Mouse (Mus musculus) E14TG2a.4 (cell line): ENCODE measurements around the gene Rab29.
A peak's percentile ranks its signal among the peaks of the same experiment; 100 is the strongest.

ENCODE experiments used
- H3K27me3 ChIP-seq: 2 replicates; pipeline ENCODE4 v1.6.1; 2014; ENCODE audit warnings: low read length, control low read depth; ENCODE audit not compliant: insufficient read depth
- H3K36me3 ChIP-seq: 2 replicates; pipeline ENCODE4 v1.6.1; 2014; ENCODE audit warnings: low read length, control low read depth; ENCODE audit not compliant: insufficient read depth
- H3K4me1 ChIP-seq: replicated peaks from 2 replicates; pipeline ENCODE4 v1.6.1; 2014; ENCODE audit warnings: low read depth, low read length, control low read depth
- H3K4me3 ChIP-seq: replicated peaks from 2 replicates; pipeline ENCODE4 v1.5.1; 2014; ENCODE audit warnings: mild to moderate bottlenecking, low read length
- H3K9me3 ChIP-seq: 2 replicates; pipeline ENCODE4 v1.6.1; 2014; ENCODE audit warnings: low read length, control low read depth
- CTCF ChIP-seq: conservative IDR thresholded peaks from 2 replicates; pipeline ENCODE4 v1.5.1; 2014; ENCODE audit warnings: low read length
- NANOG ChIP-seq: IDR thresholded peaks from 2 replicates; pipeline ENCODE4 v1.6.1; 2014; ENCODE audit warnings: borderline replicate concordance, low read length, mixed read lengths
- POU5F1 ChIP-seq: IDR thresholded peaks from 2 replicates; pipeline ENCODE4 v1.6.1; 2014; ENCODE audit warnings: low read length, borderline replicate concordance

The Rab29 gene

DNA sequence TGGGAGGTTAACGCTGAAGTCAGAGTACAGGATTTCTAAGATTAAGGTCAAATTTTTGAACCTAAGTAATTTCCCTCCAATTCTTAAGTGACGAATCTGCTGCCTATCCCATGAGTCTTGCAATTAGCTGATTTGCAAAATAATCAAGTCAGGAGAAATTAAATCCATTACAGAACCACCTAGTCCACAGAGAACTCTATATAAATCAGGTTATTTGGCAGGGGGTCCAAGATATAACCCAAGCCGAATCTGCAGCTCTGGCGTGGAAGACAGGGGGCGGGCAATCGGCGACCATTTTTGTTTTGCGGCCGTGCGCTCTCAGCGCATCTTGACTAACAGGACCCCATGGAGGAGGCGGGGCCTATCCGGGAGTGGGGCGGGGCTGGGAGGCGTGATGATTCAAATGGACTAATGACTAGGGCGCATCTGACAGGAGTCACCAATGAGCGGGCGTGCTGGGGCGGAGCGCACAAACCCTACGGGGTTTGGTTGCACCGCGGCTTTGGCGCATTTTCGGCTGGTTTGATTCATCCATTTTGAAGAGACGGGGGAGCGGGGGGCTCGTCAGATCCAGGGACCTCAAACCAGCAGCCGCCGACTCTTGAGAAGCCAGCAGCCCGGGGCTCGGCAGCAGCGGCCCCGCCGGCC, 43.1 kb downstream of the Rab29 start, which contains the start of gene Nucks1:
TSS of gene Nucks1 (plus strand) at position 534 of the 648 bp plus-strand sequence.
- H3K4me3 ChIP-seq = peak within 1 kb of the TSS; percentile 92
- H3K4me1 ChIP-seq = peaks cover 64% of the 10 kb centered on the region
- TF ChIP-seq POU5F1 = no peak
- TF ChIP-seq CTCF = no peak
- no peak for TF ChIP-seq NANOG
- H3K9me3 ChIP-seq = no peaks in the 10 kb centered on the region
- H3K27me3 ChIP-seq = no peaks in the 10 kb centered on the region
- peaks cover 20% of the 10 kb centered on the region for H3K36me3 ChIP-seq

DNA sequence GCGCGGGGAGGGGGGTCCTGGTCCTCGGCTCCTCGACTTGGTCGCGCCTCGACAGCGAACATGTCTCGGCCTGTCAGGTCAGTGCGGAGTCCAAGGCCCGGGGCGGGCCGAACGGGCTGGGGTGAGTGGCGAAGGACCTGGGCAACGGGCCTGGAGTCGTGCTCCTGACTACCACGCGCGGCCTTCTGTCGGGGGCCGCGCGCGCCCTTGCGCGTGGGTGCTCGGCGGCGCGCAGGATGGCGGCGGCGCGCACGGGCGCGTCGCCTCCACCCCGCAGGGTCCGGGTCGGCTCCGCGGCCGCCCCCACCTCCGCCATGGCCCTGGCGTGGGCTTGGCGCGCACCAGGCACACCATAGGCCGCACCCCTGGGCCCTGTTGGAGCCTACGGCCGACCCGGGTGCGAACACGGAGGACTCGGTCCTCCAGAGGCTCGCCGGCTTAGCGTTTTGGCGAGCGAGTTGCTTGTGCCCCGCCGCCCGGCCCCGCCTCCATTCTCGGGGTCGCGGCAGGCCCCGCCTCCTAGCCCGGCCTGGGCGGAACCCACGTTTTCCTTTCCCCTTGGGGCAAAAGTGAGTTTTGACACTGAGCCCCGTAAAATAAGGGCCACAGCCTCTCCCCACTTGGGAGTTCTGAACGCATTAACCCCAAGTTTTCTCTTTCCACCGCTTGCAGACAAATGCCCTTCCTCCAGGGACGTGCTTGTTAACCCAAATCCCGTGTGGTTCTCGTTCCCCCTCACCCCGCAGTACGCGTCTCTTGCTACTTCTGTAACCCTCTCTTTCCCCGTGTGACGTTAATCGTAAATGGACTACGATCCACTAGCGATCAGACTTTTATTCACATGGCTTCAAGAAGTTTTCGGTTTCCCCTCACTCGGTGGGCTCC, 43.9 kb downstream of the Rab29 start:
- H3K4me3 ChIP-seq = peak overlapping the region; percentile 92
- peaks cover 65% of the 10 kb centered on the region for H3K4me1 ChIP-seq
- no peak for TF ChIP-seq POU5F1
- TF ChIP-seq NANOG = no peak
- no peak for TF ChIP-seq CTCF
- no peaks in the 10 kb centered on the region for H3K9me3 ChIP-seq
- no peaks in the 10 kb centered on the region for H3K27me3 ChIP-seq
- H3K36me3 ChIP-seq = peaks cover 28% of the 10 kb centered on the region

- Histone ChIP-seq H3K4me3 (no peak overlapping the region), H3K4me1 (peaks cover 73% of the 10 kb centered on the region), H3K27me3 (no peaks in the 10 kb centered on the region), H3K9me3 (no peaks in the 10 kb centered on the region), H3K36me3 (peaks cover 92% of the 10 kb centered on the region)
- no peak for TF ChIP-seq POU5F1
- no peak for TF ChIP-seq NANOG
- TF ChIP-seq CTCF = no peak
These were observed 50.6 kb downstream of the Rab29 start for GRCm38 (mm10) chr1:131917634-131918033.

DNA sequence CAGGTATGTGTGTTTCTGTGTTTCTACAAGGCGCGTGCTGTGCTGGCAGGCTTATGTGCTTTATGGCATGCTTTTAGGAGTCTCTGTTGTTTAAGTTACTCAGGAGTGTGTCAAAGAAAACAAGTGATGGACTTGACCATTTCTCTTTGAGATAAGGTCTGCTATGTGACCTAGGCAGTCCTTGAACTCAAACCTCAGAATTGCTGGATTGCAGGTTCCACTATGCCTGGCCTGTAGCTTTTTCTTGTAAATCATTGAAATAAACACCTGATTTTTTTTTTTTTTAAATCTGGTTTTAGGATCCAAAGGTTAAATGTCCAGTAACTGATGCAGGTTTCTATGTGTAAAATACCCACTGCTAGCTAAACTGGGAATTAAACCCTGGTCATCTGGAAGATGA, 52.0 kb downstream of the Rab29 start:
- H3K36me3 ChIP-seq = peaks cover 98% of the 10 kb centered on the region
- H3K9me3 ChIP-seq = no peaks in the 10 kb centered on the region
- H3K27me3 ChIP-seq = no peaks in the 10 kb centered on the region
- TF ChIP-seq POU5F1 = no peak
- TF ChIP-seq NANOG = no peak
- TF ChIP-seq CTCF = no peak
- H3K4me3 ChIP-seq = no peak overlapping the region
- peaks cover 62% of the 10 kb centered on the region for H3K4me1 ChIP-seq

DNA sequence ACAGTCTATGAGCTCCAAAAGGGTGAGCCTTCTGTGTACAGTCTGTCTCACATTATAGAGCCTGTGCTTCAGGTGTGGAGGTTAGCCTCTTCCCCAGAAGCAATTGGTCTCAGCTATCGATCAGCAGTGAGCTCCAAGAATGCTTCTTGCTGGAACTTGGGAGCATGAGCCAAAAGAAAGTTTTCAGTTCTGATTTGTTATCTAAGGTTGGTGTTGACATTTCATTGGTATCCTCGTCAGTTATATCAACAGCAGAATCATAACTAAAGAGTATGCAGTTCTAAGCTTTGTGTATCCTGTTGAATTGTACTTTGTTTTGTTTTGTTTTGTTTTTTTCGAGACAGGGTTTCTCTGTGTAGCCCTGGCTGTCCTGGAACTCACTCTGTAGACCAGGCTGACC, 55.1 kb downstream of the Rab29 start:
- TF ChIP-seq POU5F1 (no peak), CTCF (no peak; the same call in 1 of the 2 replicates), NANOG (no peak)
- H3K9me3 ChIP-seq = no peaks in the 10 kb centered on the region
- H3K4me1 ChIP-seq = peaks cover 36% of the 10 kb centered on the region

More for the DNA sequence above, 55.1 kb downstream of the Rab29 start:
- no peaks in the 10 kb centered on the region for H3K27me3 ChIP-seq
- H3K36me3 ChIP-seq = peaks cover 100% of the 10 kb centered on the region
- H3K4me3 ChIP-seq = no peak overlapping the region
